Mouse (Mus musculus): ENCODE results near the gene Tead1. TPM values are rescaled to one million over a fixed set of nuclear protein-coding genes. Genes with fewer than 3 reads are reported as not detected.

The Tead1 gene
- total and polyA plus RNA-seq, 2 experiments from 2014 or later = 20.8 to 63.9 TPM

GRCm38 (mm10) chr7:112776670-112777069 lies 97.6 kb downstream of the Tead1 start:
- 64% methylated on average over 5 of the region's 5 CpGs for WGBS
- Histone ChIP-seq H3K4me3 (ENCODE audit: low read depth, low read length) (no peak overlapping the region), H3K4me1 (ENCODE audit: control insufficient read depth, insufficient read depth) (peaks cover 50% of the 10 kb centered on the region), H3K4me2 (ENCODE audit: low read depth, low read length) (no peak overlapping the region), H3K27ac (ENCODE audit: low read depth) (no peak overlapping the region), H3K27me3 (ENCODE audit: control insufficient read depth, insufficient read depth, low read length) (no peaks in the 10 kb centered on the region), H3K36me3 (replicated peaks; ENCODE audit: control insufficient read depth, insufficient read depth, low read length) (no peaks in the 10 kb centered on the region), H3K9me3 (replicated peaks; ENCODE audit: control insufficient read depth, low read length) (no peaks in the 10 kb centered on the region), H3K9ac (replicated peaks; ENCODE audit: low read depth, low read length) (no peak overlapping the region)
- ATAC-seq (ENCODE audit: insufficient read depth, low read depth) (no peak), DNase-seq (ENCODE audit: low spot score) (no peak)
- TF ChIP-seq EP300 (IDR thresholded peaks at IDR 0.05; ENCODE audit: low read depth) (no peak), CTCF (IDR thresholded peaks at IDR 0.05; ENCODE audit: low read depth) (no peak)

- no peaks in the 10 kb centered on the region for H3K9me3 ChIP-seq (replicated peaks; ENCODE audit: control insufficient read depth, low read length)
- peaks cover 29% of the 10 kb centered on the region; the same call in 1 of the 2 replicates for H3K4me1 ChIP-seq (ENCODE audit: control insufficient read depth, insufficient read depth)
- peak; percentile 65 for ATAC-seq (ENCODE audit: insufficient read depth, low read depth)
These were observed 100.5 kb downstream of the Tead1 start for GRCm38 (mm10) chr7:112779636-112780035.

GRCm38 (mm10) chr7:112780910-112781309 lies 101.8 kb downstream of the Tead1 start:
- WGBS = 49% methylated on average over 6 of the region's 6 CpGs

More at GRCm38 (mm10) chr7:112779636-112780035, 100.5 kb downstream of the Tead1 start:
- no peak for DNase-seq (ENCODE audit: low spot score)
- Histone ChIP-seq H3K4me3 (ENCODE audit: low read depth, low read length) (no peak overlapping the region), H3K9ac (replicated peaks; ENCODE audit: low read depth, low read length) (no peak overlapping the region), H3K27ac (ENCODE audit: low read depth) (peak overlapping the region; percentile 32), H3K4me2 (ENCODE audit: low read depth, low read length) (no peak overlapping the region), H3K27me3 (ENCODE audit: control insufficient read depth, insufficient read depth, low read length) (no peaks in the 10 kb centered on the region), H3K36me3 (replicated peaks; ENCODE audit: control insufficient read depth, insufficient read depth, low read length) (no peaks in the 10 kb centered on the region)
- WGBS = 27% methylated on average over 6 of the region's 6 CpGs
- TF ChIP-seq CTCF (IDR thresholded peaks at IDR 0.05; ENCODE audit: low read depth) = no peak
- TF ChIP-seq EP300 (IDR thresholded peaks at IDR 0.05; ENCODE audit: low read depth) = no peak

GRCm38 (mm10) chr7:112781987-112782386 lies 102.9 kb downstream of the Tead1 start:
- no peak overlapping the region for H3K27ac ChIP-seq (ENCODE audit: low read depth)
- H3K9me3 ChIP-seq (replicated peaks; ENCODE audit: control insufficient read depth, low read length) = no peaks in the 10 kb centered on the region
- H3K4me2 ChIP-seq (ENCODE audit: low read depth, low read length) = no peak overlapping the region
- no peak overlapping the region for H3K4me3 ChIP-seq (ENCODE audit: low read depth, low read length)
- H3K4me1 ChIP-seq (ENCODE audit: control insufficient read depth, insufficient read depth) = peaks cover 30% of the 10 kb centered on the region
- no peaks in the 10 kb centered on the region for H3K27me3 ChIP-seq (ENCODE audit: control insufficient read depth, insufficient read depth, low read length)
- ATAC-seq (ENCODE audit: insufficient read depth, low read depth) (no peak), DNase-seq (ENCODE audit: low spot score) (no peak)
- no peak overlapping the region for H3K9ac ChIP-seq (replicated peaks; ENCODE audit: low read depth, low read length)
- WGBS = 83% methylated on average over 8 of the region's 8 CpGs
- no peaks in the 10 kb centered on the region for H3K36me3 ChIP-seq (replicated peaks; ENCODE audit: control insufficient read depth, insufficient read depth, low read length)
- no peak for TF ChIP-seq EP300 (IDR thresholded peaks at IDR 0.05; ENCODE audit: low read depth)
- no peak for TF ChIP-seq CTCF (IDR thresholded peaks at IDR 0.05; ENCODE audit: low read depth)

More at GRCm38 (mm10) chr7:112780910-112781309, 101.8 kb downstream of the Tead1 start:
- TF ChIP-seq CTCF (IDR thresholded peaks at IDR 0.05; ENCODE audit: low read depth) (no peak), EP300 (IDR thresholded peaks at IDR 0.05; ENCODE audit: low read depth) (no peak)
- Histone ChIP-seq H3K27ac (ENCODE audit: low read depth) (no peak overlapping the region), H3K4me3 (ENCODE audit: low read depth, low read length) (no peak overlapping the region), H3K4me2 (ENCODE audit: low read depth, low read length) (no peak overlapping the region), H3K9ac (replicated peaks; ENCODE audit: low read depth, low read length) (no peak overlapping the region), H3K9me3 (replicated peaks; ENCODE audit: control insufficient read depth, low read length) (no peaks in the 10 kb centered on the region), H3K36me3 (replicated peaks; ENCODE audit: control insufficient read depth, insufficient read depth, low read length) (no peaks in the 10 kb centered on the region), H3K27me3 (ENCODE audit: control insufficient read depth, insufficient read depth, low read length) (no peaks in the 10 kb centered on the region), H3K4me1 (ENCODE audit: control insufficient read depth, insufficient read depth) (peaks cover 24% of the 10 kb centered on the region)
- ATAC-seq (ENCODE audit: insufficient read depth, low read depth) (no peak), DNase-seq (ENCODE audit: low spot score) (no peak)

GRCm38 (mm10) chr7:112784278-112784677 lies 105.2 kb downstream of the Tead1 start:
- Histone ChIP-seq H3K27me3 (ENCODE audit: control insufficient read depth, insufficient read depth, low read length) (no peaks in the 10 kb centered on the region), H3K4me2 (ENCODE audit: low read depth, low read length) (no peak overlapping the region), H3K27ac (ENCODE audit: low read depth) (no peak overlapping the region), H3K9me3 (replicated peaks; ENCODE audit: control insufficient read depth, low read length) (no peaks in the 10 kb centered on the region), H3K4me3 (ENCODE audit: low read depth, low read length) (no peak overlapping the region), H3K4me1 (ENCODE audit: control insufficient read depth, insufficient read depth) (peaks cover 48% of the 10 kb centered on the region), H3K36me3 (replicated peaks; ENCODE audit: control insufficient read depth, insufficient read depth, low read length) (no peaks in the 10 kb centered on the region), H3K9ac (replicated peaks; ENCODE audit: low read depth, low read length) (no peak overlapping the region)
- DNase-seq (ENCODE audit: low spot score) (no peak), ATAC-seq (ENCODE audit: insufficient read depth, low read depth) (no peak)
- 88% methylated on average over 3 of the region's 3 CpGs for WGBS
- TF ChIP-seq CTCF (IDR thresholded peaks at IDR 0.05; ENCODE audit: low read depth) (peak; percentile 23), EP300 (IDR thresholded peaks at IDR 0.05; ENCODE audit: low read depth) (no peak)

- no peak overlapping the region for H3K4me3 ChIP-seq (ENCODE audit: low read depth, low read length)
- DNase-seq (ENCODE audit: low spot score) (no peak), ATAC-seq (ENCODE audit: insufficient read depth, low read depth) (no peak)
- WGBS = 74% methylated on average over 7 of the region's 7 CpGs
- no peaks in the 10 kb centered on the region for H3K27me3 ChIP-seq (ENCODE audit: control insufficient read depth, insufficient read depth, low read length)
- H3K4me2 ChIP-seq (ENCODE audit: low read depth, low read length) = no peak overlapping the region
- TF ChIP-seq CTCF (IDR thresholded peaks at IDR 0.05; ENCODE audit: low read depth) = no peak
- TF ChIP-seq EP300 (IDR thresholded peaks at IDR 0.05; ENCODE audit: low read depth) = no peak
- no peak overlapping the region for H3K9ac ChIP-seq (replicated peaks; ENCODE audit: low read depth, low read length)
- peaks cover 39% of the 10 kb centered on the region for H3K4me1 ChIP-seq (ENCODE audit: control insufficient read depth, insufficient read depth)
- H3K27ac ChIP-seq (ENCODE audit: low read depth) = no peak overlapping the region
- H3K9me3 ChIP-seq (replicated peaks; ENCODE audit: control insufficient read depth, low read length) = no peaks in the 10 kb centered on the region
- no peaks in the 10 kb centered on the region for H3K36me3 ChIP-seq (replicated peaks; ENCODE audit: control insufficient read depth, insufficient read depth, low read length)
These were observed 106.2 kb downstream of the Tead1 start for GRCm38 (mm10) chr7:112785271-112785670.
